Mouse (Mus musculus) liver, postnatal 0 days (tissue): ENCODE results near the gene Pskh1.
A peak's percentile ranks its signal among the peaks of the same experiment; 100 is the strongest.

Experiments used
- CTCF ChIP-seq: sonication (generic); IDR thresholded peaks from 2 replicates; pipeline ENCODE4 v1.5.1; 2016; ENCODE audit warnings: antibody characterized with exemption, low read depth
- EP300 ChIP-seq: IDR thresholded peaks from 2 replicates; pipeline ENCODE4 v1.6.1; 2016; ENCODE audit warnings: antibody characterized with exemption, low read depth, mild to moderate bottlenecking

GRCm38 (mm10) chr8:105979325-105979724 is 79.1 kb downstream of the Pskh1 start, which contains the start of gene Dpep3:
- TF ChIP-seq CTCF = 0 out of 2 replicates have a peak, but pooled peaks have one; percentile 18
- TF ChIP-seq EP300 = no peak
